Mouse (Mus musculus): ENCODE results near the gene 1700037H04Rik. TPM values are rescaled to one million over a fixed set of nuclear protein-coding genes. Genes with fewer than 3 reads are reported as not detected.

The 1700037H04Rik gene
- total RNA-seq, 2 experiments from 2014 or later, result 68.4 to 124 TPM

Other genes starting within 250 kb of the 1700037H04Rik start
- 1.3 and 9.7 TPM in 2 replicates for gene Gfra4, start 117.0 kb downstream of the 1700037H04Rik start, total RNA-seq (2015; ENCODE audit: low replicate concordance)
- not detected in 2 replicates for gene Gfra4, start 117.0 kb downstream of the 1700037H04Rik start, total RNA-seq (2017; ENCODE audit: low replicate concordance)
- 15.5 and 36.4 TPM in 2 replicates for gene Adam33, start 96.3 kb downstream of the 1700037H04Rik start, total RNA-seq (2015; ENCODE audit: low replicate concordance)
- gene Adam33, start 96.3 kb downstream of the 1700037H04Rik start, total RNA-seq (2017; ENCODE audit: low replicate concordance), result 10.0 and 11.3 TPM in 2 replicates
- 6.8 and 8.8 TPM in 2 replicates for gene Siglec1, start 73.3 kb downstream of the 1700037H04Rik start, total RNA-seq (2015; ENCODE audit: low replicate concordance)
- 1.8 and 2.6 TPM in 2 replicates for gene Siglec1, start 73.3 kb downstream of the 1700037H04Rik start, total RNA-seq (2017; ENCODE audit: low replicate concordance)
- gene Hspa12b, start 32.8 kb downstream of the 1700037H04Rik start, total RNA-seq (2015; ENCODE audit: low replicate concordance), result not detected in 2 replicates
- gene Hspa12b, start 32.8 kb downstream of the 1700037H04Rik start, total RNA-seq (2017; ENCODE audit: low replicate concordance), result not detected in 2 replicates
- not detected in 2 replicates for gene Gm11037, start 26.6 kb downstream of the 1700037H04Rik start, total RNA-seq (2015; ENCODE audit: low replicate concordance)
- not detected in 2 replicates for gene Gm11037, start 26.6 kb downstream of the 1700037H04Rik start, total RNA-seq (2017; ENCODE audit: low replicate concordance)
- gene Cenpb, start 20.0 kb upstream of the 1700037H04Rik start, total RNA-seq (2015; ENCODE audit: low replicate concordance), result 8.3 and 8.8 TPM in 2 replicates
- 12.5 and 15.1 TPM in 2 replicates for gene Cenpb, start 20.0 kb upstream of the 1700037H04Rik start, total RNA-seq (2017; ENCODE audit: low replicate concordance)
- gene Cdc25b, start 26.9 kb upstream of the 1700037H04Rik start, total RNA-seq (2015; ENCODE audit: low replicate concordance), result 345 and 367 TPM in 2 replicates
- 664 and 783 TPM in 2 replicates for gene Cdc25b, start 26.9 kb upstream of the 1700037H04Rik start, total RNA-seq (2017; ENCODE audit: low replicate concordance)
- gene Spef1, start 27.2 kb upstream of the 1700037H04Rik start, total RNA-seq (2015; ENCODE audit: low replicate concordance), result 4.6 and 4.7 TPM in 2 replicates
- gene Spef1, start 27.2 kb upstream of the 1700037H04Rik start, total RNA-seq (2017; ENCODE audit: low replicate concordance), result 4.1 and 6.4 TPM in 2 replicates
- 10.8 and 11.3 TPM in 2 replicates for gene Ap5s1, start 47.0 kb upstream of the 1700037H04Rik start, total RNA-seq (2015; ENCODE audit: low replicate concordance)
- gene Ap5s1, start 47.0 kb upstream of the 1700037H04Rik start, total RNA-seq (2017; ENCODE audit: low replicate concordance), result 10.9 and 11.4 TPM in 2 replicates
- 27.0 and 33.1 TPM in 2 replicates for gene Mavs, start 74.0 kb upstream of the 1700037H04Rik start, total RNA-seq (2015; ENCODE audit: low replicate concordance)
- 12.3 and 16.3 TPM in 2 replicates for gene Mavs, start 74.0 kb upstream of the 1700037H04Rik start, total RNA-seq (2017; ENCODE audit: low replicate concordance)
- gene Pank2, start 102.4 kb upstream of the 1700037H04Rik start, total RNA-seq (2015; ENCODE audit: low replicate concordance), result 40.0 and 69.2 TPM in 2 replicates
- 37.8 and 65.5 TPM in 2 replicates for gene Pank2, start 102.4 kb upstream of the 1700037H04Rik start, total RNA-seq (2017; ENCODE audit: low replicate concordance)
- 1.1 and 2.9 TPM in 2 replicates for gene Rnf24, start 192.8 kb upstream of the 1700037H04Rik start, total RNA-seq (2015; ENCODE audit: low replicate concordance)
- gene Rnf24, start 192.8 kb upstream of the 1700037H04Rik start, total RNA-seq (2017; ENCODE audit: low replicate concordance), result 0.77 and 6.4 TPM in 2 replicates

Measured in erythroid progenitor cell, adult 5-6 weeks (primary cell).